Mouse (Mus musculus) frontal cortex, postnatal 25 days (tissue): ENCODE measurements around the gene Gpr132.

Experiments used
- DNase-seq, 2 experiments: peaks; one replicate each; pipeline ENCODE4 v3.0.0; 2022; ENCODE audit warnings: low spot score in 2 of 2

The Gpr132 gene

GRCm38 (mm10) chr12:112868178-112869087 is at the start of gene Gpr132:
Gene Gpr132, minus strand, starts transcription at chr12:112868228.
- no peak for DNase-seq

DNA sequence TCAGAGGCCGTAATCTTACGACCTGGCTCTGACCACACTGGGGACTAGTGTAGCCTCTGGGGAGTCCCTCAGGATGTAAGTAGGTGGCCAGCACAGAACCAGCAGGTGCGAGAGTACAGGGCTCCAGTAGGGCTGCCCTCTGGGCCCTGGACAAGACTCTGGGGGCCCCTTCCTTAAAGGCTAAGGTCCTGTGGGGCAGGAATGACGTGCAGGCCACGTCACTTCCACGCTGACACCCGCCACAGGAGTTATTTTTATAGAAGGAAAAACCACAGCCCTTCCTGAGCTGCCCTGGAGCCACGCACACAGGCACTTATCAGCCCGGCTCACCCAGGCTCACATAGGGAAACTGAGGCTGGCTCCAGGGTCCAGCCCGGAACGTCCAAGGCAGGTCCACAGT is 49.5 kb upstream of the Gpr132 start:
- no peak for DNase-seq

GRCm38 (mm10) chr12:112916698-112917400 is 48.8 kb upstream of the Gpr132 start:
- no peak for DNase-seq

- DNase-seq = no peak
Measured at GRCm38 (mm10) chr12:112915587-112915986, 47.6 kb upstream of the Gpr132 start.

- no peak for DNase-seq
Measured at GRCm38 (mm10) chr12:112914527-112914926, 46.5 kb upstream of the Gpr132 start.

DNA sequence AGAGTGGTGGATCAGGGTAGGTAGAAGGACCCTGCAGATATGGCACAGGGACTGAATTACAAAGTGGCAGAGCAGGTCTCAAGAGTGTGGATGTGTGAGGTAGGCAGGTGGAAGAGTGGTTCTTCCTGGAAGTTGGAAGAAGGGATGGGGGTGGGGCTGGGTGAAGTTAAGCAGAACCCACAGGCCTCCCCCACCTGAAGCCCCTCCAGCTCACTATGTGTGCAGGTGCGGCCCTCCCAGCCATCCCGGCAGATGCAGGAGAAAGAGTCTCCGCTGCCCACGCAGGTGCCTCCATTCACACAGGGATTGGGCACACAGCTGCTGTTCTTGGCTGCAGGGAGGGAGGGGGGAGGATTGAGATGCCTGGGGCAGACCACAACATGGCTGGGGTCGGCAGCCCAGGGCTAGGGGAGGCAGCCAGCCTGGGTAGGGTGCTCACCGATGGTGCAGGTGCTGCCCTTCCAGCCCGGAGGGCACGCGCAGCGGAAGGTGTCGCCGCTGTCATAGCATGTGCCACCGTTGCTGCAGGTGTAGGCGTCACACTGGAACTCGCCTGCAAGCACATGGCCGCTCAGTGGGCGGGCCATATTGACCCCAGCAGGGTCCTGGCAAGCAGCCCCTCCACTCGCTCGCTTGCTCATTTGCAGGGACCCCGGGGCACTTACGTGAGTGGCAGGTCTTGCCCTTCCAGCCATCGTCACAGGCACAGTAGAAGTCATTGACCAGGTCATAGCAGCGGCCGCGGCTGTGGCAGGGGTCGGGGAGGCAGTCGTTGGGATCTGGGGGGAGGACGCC is 45.1 kb upstream of the Gpr132 start:
- no peak for DNase-seq

DNA sequence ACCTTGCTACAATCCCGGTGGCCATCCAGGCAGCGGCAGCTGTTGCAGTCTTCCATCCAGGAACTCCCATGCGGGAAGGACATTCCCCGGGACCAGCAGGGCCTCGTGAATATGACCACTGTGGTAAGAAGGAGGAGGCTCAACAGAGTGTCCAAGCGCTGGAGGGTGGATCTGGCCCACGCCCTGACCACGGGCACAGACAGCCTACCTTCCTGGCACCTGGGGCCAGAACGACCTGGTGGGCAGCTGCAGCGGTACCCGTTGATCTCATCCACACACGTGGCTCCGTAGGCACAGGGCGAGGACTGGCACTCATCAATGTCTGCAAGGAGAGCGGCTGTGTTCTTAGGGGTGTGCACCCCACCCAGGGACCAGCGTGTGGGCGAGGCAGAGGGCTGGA is 43.7 kb upstream of the Gpr132 start:
- no peak for DNase-seq

DNA sequence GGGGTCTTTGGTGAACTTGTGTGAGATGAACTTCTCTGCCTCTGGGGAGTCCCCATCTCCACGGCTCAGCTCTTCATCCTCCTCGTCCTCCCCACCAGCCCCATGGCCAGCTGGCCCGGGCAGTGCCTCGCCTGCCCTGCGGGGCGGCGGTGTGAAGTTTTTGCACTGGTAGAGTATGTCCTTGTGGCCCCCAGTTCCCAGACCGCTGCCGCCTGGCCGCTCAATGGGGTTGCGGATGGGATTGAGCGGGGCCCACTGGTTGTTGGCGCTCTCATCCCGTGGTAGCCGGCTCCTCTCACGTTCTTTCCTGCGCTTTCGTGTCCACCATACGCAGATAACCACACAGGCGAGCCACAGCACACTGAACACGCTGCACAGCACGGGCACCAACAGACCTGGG is 41.0 kb upstream of the Gpr132 start:
- DNase-seq = no peak

DNA sequence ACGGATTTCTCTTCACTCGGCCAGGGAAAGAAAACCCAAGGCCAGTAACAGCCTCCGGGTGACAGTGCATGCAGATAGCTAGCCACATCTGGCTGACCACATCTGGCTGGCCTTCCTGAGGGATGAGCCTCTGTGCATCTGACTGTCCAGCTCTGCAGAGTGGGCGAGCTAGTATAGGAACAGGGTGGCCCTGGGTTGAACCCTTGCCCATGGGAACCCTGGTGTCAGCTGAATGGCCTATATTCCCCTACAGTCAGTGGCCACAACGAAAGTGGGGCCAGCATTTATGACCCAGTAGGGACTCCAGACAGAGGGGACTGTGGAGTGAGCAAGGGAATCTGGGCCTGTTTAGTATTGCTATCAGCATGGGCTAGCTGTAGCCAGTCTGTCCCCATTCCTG is 37.0 kb upstream of the Gpr132 start:
- DNase-seq = no peak

- no peak for DNase-seq
Measured at GRCm38 (mm10) chr12:112903941-112904340, 35.9 kb upstream of the Gpr132 start.

- peak in 1 of 2 experiments; percentile 37 for DNase-seq
Measured at GRCm38 (mm10) chr12:112900641-112901040, 32.6 kb upstream of the Gpr132 start.

- DNase-seq = no peak
Measured at GRCm38 (mm10) chr12:112898960-112899359, 30.9 kb upstream of the Gpr132 start.

DNA sequence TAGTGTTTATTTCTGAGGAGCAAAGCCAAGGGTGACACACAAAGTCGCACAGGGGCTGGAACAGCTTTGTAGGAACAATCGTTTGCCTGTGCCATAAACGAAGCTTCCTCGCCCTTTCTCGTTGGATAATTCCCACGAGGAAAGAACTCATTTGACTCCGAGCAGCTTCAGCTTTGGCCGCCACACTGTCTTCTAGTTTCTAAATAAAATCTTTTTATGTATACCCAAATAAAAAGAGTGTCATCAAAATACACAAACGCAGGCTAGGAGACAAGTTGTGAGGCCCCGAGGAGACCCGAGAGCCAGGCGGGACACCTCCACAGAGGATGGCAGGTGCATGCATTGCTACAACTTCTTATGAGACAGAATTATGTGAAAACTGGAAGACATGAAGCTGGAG is 30.3 kb upstream of the Gpr132 start:
- DNase-seq = no peak

- DNase-seq = no peak
Measured at GRCm38 (mm10) chr12:112897522-112898212, 29.6 kb upstream of the Gpr132 start.

DNA sequence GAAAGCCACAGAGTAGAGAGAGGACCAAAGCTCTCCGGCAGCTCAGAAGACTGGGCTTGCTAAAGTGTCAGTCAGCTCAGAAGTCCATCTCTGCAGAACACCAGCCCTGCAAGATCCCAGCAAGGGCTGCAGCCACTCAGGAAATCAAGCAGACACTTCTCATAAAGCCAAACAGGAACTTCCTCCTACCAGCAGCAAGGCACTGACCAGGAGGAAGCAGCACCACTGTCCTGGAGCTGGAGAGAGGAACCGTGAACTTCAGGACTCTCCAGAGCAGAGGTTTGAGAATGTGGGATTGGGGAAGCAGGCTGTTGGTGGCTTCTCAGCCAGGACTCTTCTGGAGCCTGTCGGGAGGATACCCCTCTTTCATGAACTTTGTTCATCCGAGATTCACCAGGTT is 26.9 kb upstream of the Gpr132 start:
- no peak for DNase-seq

DNA sequence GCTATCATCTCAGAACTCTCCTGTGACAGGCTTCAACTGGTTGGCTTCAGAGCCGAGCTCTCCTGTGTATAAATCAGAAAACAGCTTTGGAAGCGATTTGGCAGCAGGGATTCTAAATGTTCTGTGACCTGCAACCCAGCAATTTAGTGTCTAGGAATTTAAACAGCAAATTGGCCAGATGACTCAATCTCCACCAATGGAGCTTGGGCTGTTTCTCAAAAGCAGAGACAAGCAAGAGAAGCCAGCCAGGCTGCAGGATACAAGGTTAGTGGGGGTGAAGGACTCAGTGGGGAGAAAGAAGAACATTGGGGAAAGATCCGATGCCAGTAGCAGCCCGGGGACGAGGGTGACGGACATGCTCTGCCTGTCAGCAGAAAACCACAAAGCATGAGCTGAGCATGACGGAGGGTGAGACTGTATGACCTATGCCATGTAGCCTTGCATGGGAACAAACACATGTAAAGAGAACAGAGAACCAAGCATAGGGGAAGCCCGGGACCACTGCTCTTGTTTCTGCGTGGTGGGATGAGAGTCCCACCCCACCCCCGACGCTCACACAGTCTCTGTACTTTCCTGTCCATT is 26.4 kb upstream of the Gpr132 start:
- DNase-seq = no peak

DNA sequence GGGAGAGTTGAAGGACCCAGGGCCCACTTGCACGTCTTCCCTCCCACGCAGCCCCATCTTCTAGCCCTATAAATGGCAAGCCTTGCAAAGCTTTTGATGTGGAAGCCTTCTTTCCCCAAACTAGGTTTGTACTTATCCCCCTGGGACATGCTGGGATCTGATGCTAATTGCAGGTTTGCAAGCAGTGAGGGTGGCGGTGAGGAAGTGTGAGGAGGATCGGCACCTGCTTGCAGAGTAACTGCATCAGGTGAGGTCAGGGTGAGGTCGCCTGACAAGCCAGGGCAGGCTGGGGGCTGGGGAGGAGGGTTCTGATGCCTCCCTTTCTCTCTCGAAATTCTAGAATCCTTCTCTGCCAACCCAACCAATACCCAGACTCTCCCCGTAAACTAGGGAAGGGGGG is 17.4 kb upstream of the Gpr132 start:
- no peak for DNase-seq

DNA sequence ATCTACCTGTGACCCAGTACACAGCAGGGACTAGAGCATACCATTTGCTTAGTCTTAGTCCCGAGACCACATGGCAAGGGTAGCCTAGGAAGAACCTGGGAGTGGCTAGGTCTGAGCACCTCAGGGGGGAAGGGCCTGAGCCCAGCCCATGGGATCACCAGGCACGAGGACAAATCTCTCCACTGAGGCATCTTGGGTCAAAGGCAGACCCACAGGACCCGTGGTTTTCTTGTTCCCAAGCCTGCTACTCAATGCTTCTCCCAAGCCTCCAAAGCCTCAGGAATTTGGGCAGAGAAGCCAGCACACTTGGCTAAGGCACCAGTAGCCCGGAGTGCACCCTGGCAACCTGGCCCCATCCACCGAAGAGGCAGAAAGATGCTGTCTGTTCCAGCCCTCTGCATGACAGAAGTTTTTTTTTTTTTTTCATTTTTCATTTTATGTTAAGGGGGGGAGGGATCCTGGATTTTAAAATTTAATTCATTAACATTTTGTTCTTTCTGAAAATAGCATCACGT is 13.3 kb upstream of the Gpr132 start:
- DNase-seq = no peak

- no peak for DNase-seq
Measured at GRCm38 (mm10) chr12:112880661-112881060, 12.6 kb upstream of the Gpr132 start.

- no peak for DNase-seq
Measured at GRCm38 (mm10) chr12:112879731-112880130, 11.7 kb upstream of the Gpr132 start.

DNA sequence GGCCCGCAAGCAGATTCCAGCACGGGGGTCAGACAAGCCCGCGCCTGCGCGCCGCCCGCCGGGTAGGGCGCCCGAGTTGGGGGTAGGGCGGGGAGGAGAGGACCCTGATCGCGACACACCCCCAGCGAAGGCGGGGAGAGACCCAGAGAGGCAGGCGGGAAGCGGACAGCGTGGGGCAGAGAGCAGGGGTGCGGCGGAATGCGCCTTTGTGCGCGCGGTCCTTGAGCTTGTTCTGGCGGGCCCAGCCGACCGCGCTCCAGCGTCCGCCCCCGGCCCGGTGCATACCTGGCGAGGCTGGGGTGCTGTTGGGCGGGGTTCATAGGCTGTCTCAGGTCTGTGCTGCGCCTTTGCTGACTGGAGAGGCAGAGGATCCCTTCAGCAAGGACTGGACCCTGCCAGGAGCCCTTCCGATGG is 9.6 kb upstream of the Gpr132 start:
- DNase-seq = no peak
